Mouse (Mus musculus): ENCODE results near the gene Tlr7.
"Not testable (repeated sequence)": the region's sequence is repeated elsewhere in the genome, so short reads cannot be mapped to it uniquely, and the experiment has no call there.

- TF ChIP-seq POLR2A (IDR thresholded peaks at IDR 0.05; ENCODE audit: borderline replicate concordance, low read depth, low read length); CTCF (IDR thresholded peaks at IDR 0.05; ENCODE audit: low read depth, low read length): not testable (repeated sequence)
Observed at GRCm38 (mm10) chrX:167302061-167302460, 28.3 kb downstream of the Tlr7 start.
